ENCODE assay signal across 18 mouse cellular contexts in genomic region chr16:13698998-13699397, GRCm38 (mm10). TPM values are rescaled to one million over a fixed set of nuclear protein-coding genes. Genes with fewer than 3 reads are reported as not detected.
A peak's percentile ranks its signal among the peaks of the same experiment; 100 is the strongest.
DNase-seq lines count a peak whose midpoint lies in the region; ATAC-seq and TF ChIP-seq lines count a peak whose summit lies in the region.
"Had no signal": no experiment of that assay in that cellular context is flagged by ENCODE, and none has a peak within 500 bp of the region (broad histone marks: within the 10 kb centered on the region; RNA-seq: fewer than 3 reads in every experiment).

No protein-coding gene starts in this region.

- no peak overlapping the region for H3K4me3 ChIP-seq in liver, postnatal 0 days (ENCODE audit: low read depth, low read length)
- H3K4me3 ChIP-seq in ES-E14 (ENCODE audit: insufficient read depth in 1 of 2, low read depth in 1 of 2, low read length in 2 of 2, poor library complexity in 1 of 2, severe bottlenecking in 1 of 2), result no peak overlapping the region
- H3K4me3 ChIP-seq: liver, embryonic 15.5 days had no signal

- peak; percentile 31 for DNase-seq in CD4-positive, CD25-positive, alpha-beta regulatory T cell, adult 2 months (ENCODE audit: low read depth, low spot score)
- DNase-seq in liver, postnatal 0 days, result no peak
- DNase-seq in liver (no peak), ES-E14 (ENCODE audit: low read depth, low spot score) (peak; percentile 36)
- no peak for DNase-seq in ovary, adult 18-20 months (ENCODE audit: low spot score)
- no peak for DNase-seq in layer of hippocampus, adult 8-10 months (ENCODE audit: low spot score in 2 of 2)
- DNase-seq: cerebellum, postnatal 25 days; gastrocnemius, postnatal 25 days; kidney, postnatal 36 days had no signal

- no peak for ATAC-seq in CD4-positive, CD25-positive, alpha-beta regulatory T cell, adult 4 months
- no peak for ATAC-seq in liver, postnatal 0 days
- peak; percentile 72 for ATAC-seq in megakaryocyte progenitor cell, adult 5-6 weeks (replicated peaks; ENCODE audit: poor library complexity)
- ATAC-seq: activated CD4-positive, CD25-positive, alpha-beta regulatory T cell, adult 4 months; forebrain, embryonic 16.5 days; hindbrain, embryonic 16.5 days had no signal

- no peak for TF ChIP-seq EP300 in liver, postnatal 0 days (IDR thresholded peaks at IDR 0.05; ENCODE audit: low read depth)

- H3K9ac ChIP-seq in liver, postnatal 0 days (replicated peaks), result no peak overlapping the region
- no peak overlapping the region for H3K9ac ChIP-seq in ES-E14 (ENCODE audit: insufficient read depth, low read depth, low read length, poor library complexity, severe bottlenecking)
- H3K9ac ChIP-seq: liver, embryonic 15.5 days had no signal

- WGBS in liver, postnatal 0 days (ENCODE audit: insufficient replicate concordance), result 85% methylated on average over 7 of the region's 7 CpGs

- no peaks in the 10 kb centered on the region for H3K4me1 ChIP-seq in liver, postnatal 0 days (ENCODE audit: insufficient read depth)
- H3K4me1 ChIP-seq in ES-E14 (ENCODE audit: control insufficient read depth in 2 of 2, insufficient read depth in 2 of 2, low read length in 2 of 2, poor library complexity in 1 of 2), result no peaks in the 10 kb centered on the region
- H3K4me1 ChIP-seq: liver, embryonic 15.5 days had no signal

- peak; percentile 55 for TF ChIP-seq CTCF in liver, postnatal 0 days (IDR thresholded peaks at IDR 0.05; ENCODE audit: low read depth)

- no peaks in the 10 kb centered on the region for H3K9me3 ChIP-seq in liver, postnatal 0 days (ENCODE audit: low read length)
- no peaks in the 10 kb centered on the region for H3K9me3 ChIP-seq in ES-E14 (ENCODE audit: control insufficient read depth, insufficient read depth, low read depth, low read length)
- H3K9me3 ChIP-seq: liver, embryonic 15.5 days had no signal

- peaks cover 45% of the 10 kb centered on the region for H3K36me3 ChIP-seq in liver, postnatal 0 days (replicated peaks; ENCODE audit: insufficient read depth, low read length)
- peaks cover 15% of the 10 kb centered on the region for H3K36me3 ChIP-seq in ES-E14 (ENCODE audit: control insufficient read depth, insufficient read depth, low read length, poor library complexity, severe bottlenecking)

- H3K27ac ChIP-seq in liver, postnatal 0 days (ENCODE audit: low read depth), result no peak overlapping the region
- H3K27ac ChIP-seq in ES-E14 (ENCODE audit: insufficient read depth, low read depth, low read length, poor library complexity, severe bottlenecking), result no peak overlapping the region
- H3K27ac ChIP-seq: liver, embryonic 15.5 days had no signal

- no peaks in the 10 kb centered on the region for H3K27me3 ChIP-seq in liver, postnatal 0 days (ENCODE audit: insufficient read depth, low read length)
- H3K27me3 ChIP-seq: liver, embryonic 15.5 days had no signal

- H3K4me2 ChIP-seq in liver, postnatal 0 days (ENCODE audit: low read depth, low read length), result no peak overlapping the region
- H3K4me2 ChIP-seq: liver, embryonic 15.5 days had no signal

- in situ Hi-C loops in ES-E14 (cut with MboI; ENCODE audit: low sequenced_read_pairs in 2 of 2, unreplicated experiment in 2 of 2), result no loop called here

TF ChIP-seq in ES-E14, 5 proteins besides CTCF, POLR2A, EP300 and RAD21:
- TF ChIP-seq ZNF384 (IDR thresholded peaks at IDR 0.05; ENCODE audit: low read depth, low read length) (no peak), MAFK (IDR thresholded peaks at IDR 0.05; ENCODE audit: insufficient read depth, low read depth, low read length) (no peak), HCFC1 (IDR thresholded peaks at IDR 0.05; ENCODE audit: borderline replicate concordance, insufficient read depth, low read length) (no peak), ZC3H11A (IDR thresholded peaks at IDR 0.05; ENCODE audit: borderline replicate concordance, low read depth, low read length) (0 out of 2 replicates have a peak, but pooled peaks have one; percentile 33), CHD2 (IDR thresholded peaks at IDR 0.05; ENCODE audit: low read depth, low read length) (no peak)
TF ChIP-seq in ES-E14: peak in this region for 1.

RNA-seq across cellular contexts. Expression of gene 3110001I22Rik, which starts 27.3 kb away (rescaled TPM):
- polyA plus RNA-seq in CD4-positive, CD25-positive, alpha-beta regulatory T cell, adult 4 months (2017; shearing (Covaris generic)), result 1 to 10 TPM; 7.3 to 7.5 TPM
- 2.2 and 2.4 TPM in 2 replicates for polyA plus RNA-seq in liver, postnatal 0 days (2015; fragmentation: Nextera tagmentation; extraction: Ambion mirVana)
- 7.8 and 10.9 TPM in 2 replicates for total RNA-seq in ES-E14 (2012; rRNA removed)
- total RNA-seq in megakaryocyte progenitor cell, adult 5-6 weeks (2015), result 12.4 and 15.9 TPM in 2 replicates
- total RNA-seq in megakaryocyte progenitor cell, adult 5-6 weeks (2017), result 12.6 and 21.0 TPM in 2 replicates
- 1 to 10 TPM; 3.8 to 6.5 (median 5.9) TPM for total RNA-seq in layer of hippocampus, adult 8-10 months (2022)

RNA-seq across cellular contexts. Expression of gene Bfar, which starts 27.3 kb away (rescaled TPM):
- polyA plus RNA-seq in CD4-positive, CD25-positive, alpha-beta regulatory T cell, adult 4 months (2017; shearing (Covaris generic)), result 10 to 100 TPM; 60.0 to 64.7 TPM
- polyA plus RNA-seq in liver, postnatal 0 days (2015; fragmentation: Nextera tagmentation; extraction: Ambion mirVana), result 21.3 and 23.1 TPM in 2 replicates
- total RNA-seq in ES-E14 (2012; rRNA removed), result 39.4 and 45.5 TPM in 2 replicates
- total RNA-seq in megakaryocyte progenitor cell, adult 5-6 weeks (2015), result 48.0 and 53.0 TPM in 2 replicates
- total RNA-seq in megakaryocyte progenitor cell, adult 5-6 weeks (2017), result 57.4 and 67.3 TPM in 2 replicates
- 10 to 100 TPM; 36.8 to 44.7 (median 42.0) TPM for total RNA-seq in layer of hippocampus, adult 8-10 months (2022)

RNA-seq across cellular contexts. Expression of gene Parn, which starts 31.0 kb away (rescaled TPM):
- 10 to 100 TPM; 36.0 to 41.4 TPM for polyA plus RNA-seq in CD4-positive, CD25-positive, alpha-beta regulatory T cell, adult 4 months (2017; shearing (Covaris generic))
- polyA plus RNA-seq in liver, postnatal 0 days (2015; fragmentation: Nextera tagmentation; extraction: Ambion mirVana), result 13.6 and 13.8 TPM in 2 replicates
- total RNA-seq in ES-E14 (2012; rRNA removed), result 28.1 and 30.3 TPM in 2 replicates
- 18.8 TPM in 2 replicates for total RNA-seq in megakaryocyte progenitor cell, adult 5-6 weeks (2015)
- total RNA-seq in megakaryocyte progenitor cell, adult 5-6 weeks (2017), result 45.0 and 69.4 TPM in 2 replicates
- 10 to 100 TPM; 24.0 to 30.4 (median 30.0) TPM for total RNA-seq in layer of hippocampus, adult 8-10 months (2022)

RNA-seq across cellular contexts. Expression of gene Pla2g10, which starts 31.8 kb away (rescaled TPM):
- polyA plus RNA-seq in CD4-positive, CD25-positive, alpha-beta regulatory T cell, adult 4 months (2017; shearing (Covaris generic)), result not detected
- not detected in 2 replicates for polyA plus RNA-seq in liver, postnatal 0 days (2015; fragmentation: Nextera tagmentation; extraction: Ambion mirVana)
- 38.9 and 43.6 TPM in 2 replicates for total RNA-seq in ES-E14 (2012; rRNA removed)
- total RNA-seq in megakaryocyte progenitor cell, adult 5-6 weeks (2015), result not detected in 2 replicates
- total RNA-seq in megakaryocyte progenitor cell, adult 5-6 weeks (2017), result not detected in 2 replicates
- total RNA-seq in layer of hippocampus, adult 8-10 months (2022), result not detected
- total RNA-seq: gastrocnemius, postnatal 25 days; left cerebral cortex, adult 8-10 months had no signal
- polyA plus RNA-seq: activated CD4-positive, CD25-positive, alpha-beta regulatory T cell, adult 4 months; forebrain, embryonic 16.5 days; heart, embryonic 14.5 days; liver, embryonic 15.5 days; neural tube, embryonic 11.5 days had no signal

Comparison
In these comparisons a context has a peak if more than half of its experiments do, and no peak if none do; other contexts are left out.
1. DNase-seq: peak in CD4-positive, CD25-positive, alpha-beta regulatory T cell, adult 2 months (single experiment) and ES-E14 (single experiment); none in liver, postnatal 0 days (single experiment), liver (single experiment), ovary, adult 18-20 months (single experiment) and layer of hippocampus, adult 8-10 months (0 of 2).